Mouse (Mus musculus) regulatory T cell (primary cell): ENCODE data around the gene Msrb1.

ENCODE experiments used
- in situ Hi-C: fragments of 300-600 bp; cut with MboI, MseI; formaldehyde crosslinking; loops from one replicate; pipeline ENCODE4 v1.15.1; 2025; ENCODE audit warnings: high pct_unique_total_duplicates

Msrb1 gene

GRCm38 (mm10) chr17:24743896-24744295, 7.5 kb downstream of the Msrb1 start:
- in situ Hi-C loops, result loop anchor here (10.0 kb wide), 1 partner anchor 71 kb away; no protein-coding TSS in a partner anchor

- in situ Hi-C loops, result loop anchor here (10.0 kb wide), 1 partner anchor 70 kb away; no protein-coding TSS in a partner anchor
Measured at GRCm38 (mm10) chr17:24744381-24744780, 7.9 kb downstream of the Msrb1 start.

- in situ Hi-C loops, result loop anchor here (10.0 kb wide), 1 partner anchor 69 kb away; no protein-coding TSS in a partner anchor
Measured at GRCm38 (mm10) chr17:24745526-24746497, 9.4 kb downstream of the Msrb1 start.

- in situ Hi-C loops, result loop anchor here (10.0 kb wide), 1 partner anchor 68 kb away; no protein-coding TSS in a partner anchor
Measured at GRCm38 (mm10) chr17:24746986-24747385, 10.5 kb downstream of the Msrb1 start.

GRCm38 (mm10) chr17:24751528-24751927, 15.1 kb downstream of the Msrb1 start:
- in situ Hi-C loops, result no loop called here

GRCm38 (mm10) chr17:24752415-24753394, 16.3 kb downstream of the Msrb1 start, which contains the start of gene Hs3st6:
Hs3st6 (plus strand) TSS chr17:24752988.
- in situ Hi-C loops, result no loop called here

- in situ Hi-C loops, result no loop called here
Measured at GRCm38 (mm10) chr17:24757394-24757793, 21.0 kb downstream of the Msrb1 start.

GRCm38 (mm10) chr17:24761121-24761520, 24.7 kb downstream of the Msrb1 start:
- in situ Hi-C loops, result no loop called here

- in situ Hi-C loops, result no loop called here
Measured at GRCm38 (mm10) chr17:24765016-24765905, 28.8 kb downstream of the Msrb1 start.

- in situ Hi-C loops, result no loop called here
Measured at GRCm38 (mm10) chr17:24766266-24766875, 29.9 kb downstream of the Msrb1 start.

GRCm38 (mm10) chr17:24769146-24769545, 32.7 kb downstream of the Msrb1 start:
- in situ Hi-C loops, result no loop called here

- in situ Hi-C loops, result no loop called here
Measured at GRCm38 (mm10) chr17:24773241-24773640, 36.8 kb downstream of the Msrb1 start.

GRCm38 (mm10) chr17:24775173-24775572, 38.7 kb downstream of the Msrb1 start:
- in situ Hi-C loops, result no loop called here

- in situ Hi-C loops, result no loop called here
Measured at GRCm38 (mm10) chr17:24777073-24777472, 40.6 kb downstream of the Msrb1 start.

- in situ Hi-C loops, result loop anchor here (5.0 kb wide), 1 partner anchor 46 kb away; no protein-coding TSS in a partner anchor
Measured at GRCm38 (mm10) chr17:24780821-24781220, 44.4 kb downstream of the Msrb1 start.

- in situ Hi-C loops, result loop anchor here (10.0 kb wide), 1 partner anchor 1743 kb away; no protein-coding TSS in a partner anchor
Measured at GRCm38 (mm10) chr17:24792190-24792589, 55.7 kb downstream of the Msrb1 start.
